Mouse (Mus musculus) B cell, adult 2 months (primary cell): ENCODE measurements around the gene Vmn1r7.
"Not testable (repeated sequence)": the region's sequence is repeated elsewhere in the genome, so short reads cannot be mapped to it uniquely, and the experiment has no call there.

ENCODE experiments used
- DNase-seq, 2 experiments: peaks; one replicate each; pipeline ENCODE4 v3.0.0; 2022

Vmn1r7 gene

DNA sequence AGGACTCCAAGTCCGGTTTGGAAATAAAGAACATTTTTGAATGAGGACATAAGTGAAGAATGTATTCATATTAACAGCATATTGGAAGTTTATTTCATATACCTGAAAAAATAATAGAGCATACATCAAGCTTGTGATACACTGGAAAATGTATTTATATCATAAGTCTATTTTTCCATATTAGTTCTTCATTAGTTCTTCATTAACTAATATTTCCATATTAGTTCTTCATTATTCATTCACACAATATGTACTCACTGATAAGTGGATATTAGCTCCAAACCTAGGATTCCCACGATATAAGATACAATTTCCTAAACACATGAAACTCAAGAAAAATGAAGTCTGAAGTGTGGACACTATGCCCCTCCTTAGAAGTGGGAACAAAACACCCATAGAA, at the start of gene Vmn1r7:
Vmn1r7 (minus strand) TSS at position 101 of the 400 bp plus-strand sequence.
- DNase-seq: not testable (repeated sequence)

DNA sequence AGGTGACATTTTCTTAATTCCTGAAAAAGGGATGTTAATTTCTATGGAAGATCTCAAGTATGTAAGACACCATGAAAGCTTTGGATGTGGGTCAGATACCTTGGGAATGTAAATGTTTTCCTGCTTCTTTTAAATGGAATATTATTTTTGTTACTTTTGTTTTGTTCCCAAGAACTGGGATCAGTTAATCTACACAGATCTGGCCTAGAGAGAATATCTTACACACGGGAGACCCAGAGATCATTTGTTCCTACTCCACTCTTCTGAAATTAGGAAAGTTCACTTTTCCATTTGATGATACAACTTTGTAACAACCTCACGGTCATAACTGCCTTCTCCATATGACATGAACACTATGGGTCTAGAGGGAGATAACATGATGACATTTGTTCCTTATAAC, 41.4 kb upstream of the Vmn1r7 start, which contains the start of gene Vmn1r9:
Vmn1r9 (plus strand) TSS at position 301 of the 400 bp plus-strand sequence.
- DNase-seq: no peak

- DNase-seq: no peak
These were observed 38.6 kb upstream of the Vmn1r7 start for GRCm38 (mm10) chr6:57063730-57064129.

DNA sequence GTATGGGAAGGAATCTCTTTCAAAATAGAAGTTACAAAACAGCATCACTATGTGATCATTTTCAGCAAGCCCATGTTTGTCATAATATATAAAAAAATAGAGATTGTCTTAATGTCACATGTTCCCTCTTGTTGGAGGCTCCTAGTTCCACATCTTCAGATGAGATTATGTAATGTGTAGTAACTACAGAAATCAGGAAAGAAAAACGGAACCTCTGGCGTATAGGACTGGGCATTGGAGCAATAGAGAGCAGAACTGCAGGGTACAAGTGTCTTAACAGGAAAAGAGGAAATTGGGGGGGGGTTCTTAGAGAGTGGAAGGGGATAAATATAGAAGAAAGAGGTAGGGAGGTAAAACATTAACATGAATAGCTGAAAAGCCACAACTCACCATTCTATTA, 9.6 kb upstream of the Vmn1r7 start:
- no peak for DNase-seq

GRCm38 (mm10) chr6:57031984-57032383, 6.9 kb upstream of the Vmn1r7 start, which contains the start of gene Vmn1r8:
Vmn1r8 (plus strand) TSS chr6:57032284.
- DNase-seq: no peak

GRCm38 (mm10) chr6:56996943-56997342, 28.2 kb downstream of the Vmn1r7 start, which contains the start of gene Vmn1r6:
Vmn1r6 (plus strand) TSS chr6:56997243.
- no peak for DNase-seq
